Mouse (Mus musculus): ENCODE data around the gene Inpp5a.

Gene Inpp5a

DNA sequence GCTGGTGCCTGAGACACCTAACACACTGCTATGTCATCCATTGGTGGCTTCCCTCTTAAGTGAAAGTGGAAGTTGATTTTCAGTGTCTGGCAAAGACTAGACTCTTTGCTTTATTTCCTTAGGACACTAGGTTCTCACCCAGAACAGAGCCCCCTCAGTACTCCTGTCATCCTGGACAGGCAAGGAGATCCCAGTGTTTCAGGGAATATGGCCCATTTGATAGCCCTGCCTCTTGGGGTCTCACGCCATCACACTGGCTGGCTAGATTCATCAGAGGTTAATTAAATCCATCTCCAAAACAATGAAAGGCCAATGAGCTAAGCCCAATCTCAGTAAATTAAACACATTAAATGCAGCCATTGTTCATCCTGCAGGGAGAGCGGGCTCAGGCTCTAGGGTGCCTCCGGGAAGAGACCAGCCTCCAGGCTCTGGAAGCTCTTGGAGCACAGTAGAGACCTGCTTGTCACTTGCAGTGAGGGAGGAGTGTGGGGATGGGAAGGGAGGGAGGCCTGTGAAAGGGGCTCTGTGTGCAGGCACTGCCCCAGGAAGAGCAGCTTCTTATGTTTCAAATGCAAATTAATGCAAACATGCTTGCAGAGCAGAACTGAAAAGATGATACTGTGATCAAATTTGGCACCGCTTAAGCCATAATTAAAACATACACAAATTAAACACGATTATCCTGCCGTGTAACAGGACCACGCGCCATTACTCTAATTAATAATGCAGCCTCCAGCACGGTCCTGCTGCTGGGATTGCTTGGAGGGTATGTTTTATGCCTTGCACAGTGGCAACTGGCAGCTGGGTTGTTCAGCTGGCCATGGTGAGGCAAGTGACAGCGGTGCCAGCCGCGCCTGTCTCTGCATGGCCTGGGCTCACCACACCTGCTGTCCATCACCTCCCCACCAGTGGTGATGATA is 156.1 kb downstream of the Inpp5a start:
- no peak for DNase-seq

DNA sequence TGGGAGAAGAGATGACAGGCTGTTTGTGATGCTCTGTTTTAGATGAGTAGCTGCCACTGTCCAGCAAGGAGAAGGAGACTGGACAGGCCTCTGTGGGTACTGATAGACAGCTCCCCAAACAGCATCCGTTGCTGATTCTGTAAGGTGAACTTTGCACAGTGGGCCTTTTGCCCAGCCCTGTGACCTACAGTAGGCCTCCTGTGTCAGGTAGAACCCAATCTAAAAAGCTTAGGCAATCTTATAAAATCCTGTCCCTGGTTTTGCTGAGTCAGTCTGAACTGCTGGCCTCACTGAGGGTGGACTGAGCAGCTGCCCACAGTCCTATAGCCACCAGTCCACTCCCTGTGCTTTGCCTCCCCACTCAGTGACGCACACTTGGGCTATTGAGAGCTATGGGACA is 158.4 kb downstream of the Inpp5a start:
- DNase-seq, result no peak

DNA sequence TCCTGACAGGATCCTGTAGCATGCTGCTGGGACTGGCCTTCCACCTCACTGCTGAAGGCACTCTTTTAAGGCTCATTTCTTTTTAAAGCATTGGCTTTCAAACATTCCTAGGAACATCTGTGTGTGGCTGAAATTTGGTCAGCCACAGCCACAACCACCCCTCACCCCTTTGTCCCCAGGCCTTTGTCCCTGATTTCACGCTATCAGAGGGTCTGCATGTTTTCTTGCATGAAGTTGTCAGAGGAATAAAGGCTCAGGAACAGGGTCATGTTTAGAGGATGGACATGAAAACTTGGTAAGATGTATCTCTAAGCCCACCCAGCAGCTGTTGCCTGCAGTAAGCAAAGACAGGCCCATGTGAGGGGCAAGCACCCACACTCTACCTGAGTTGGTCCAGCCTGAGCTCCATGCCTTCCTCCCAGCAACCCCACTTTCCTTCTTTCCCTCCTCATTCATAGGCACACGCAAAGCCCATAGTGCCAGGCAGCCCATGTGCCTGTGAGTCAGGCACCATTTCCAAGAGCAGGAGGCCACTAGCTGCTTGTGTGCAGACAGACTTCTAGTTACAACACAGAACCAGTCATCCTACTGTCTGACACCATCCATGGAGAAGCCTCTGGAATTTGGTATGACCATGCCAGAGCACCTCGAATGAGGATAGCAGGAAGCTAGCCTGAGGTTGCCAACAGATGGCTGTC is 161.3 kb downstream of the Inpp5a start:
- DNase-seq, result no peak

DNA sequence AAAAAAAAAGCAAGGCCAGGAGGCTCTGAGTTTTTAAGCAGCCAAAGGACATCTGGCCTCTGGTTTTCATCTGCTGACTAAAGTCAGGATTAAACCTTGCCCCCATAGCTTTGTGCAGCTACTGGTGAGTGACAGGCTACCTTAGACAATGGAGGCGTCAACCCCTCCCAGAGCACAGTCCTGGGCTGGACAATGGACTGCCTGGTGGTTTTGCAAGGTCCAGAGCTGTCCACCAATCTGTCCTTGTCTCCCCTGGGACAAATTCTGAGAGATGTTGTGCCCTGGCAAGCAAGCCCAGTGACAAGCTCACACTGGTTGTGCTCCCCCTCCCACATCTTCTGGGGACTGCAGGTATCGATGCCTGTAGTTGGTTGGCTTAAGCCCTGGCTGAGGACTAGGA is 162.6 kb downstream of the Inpp5a start:
- no peak for DNase-seq

DNA sequence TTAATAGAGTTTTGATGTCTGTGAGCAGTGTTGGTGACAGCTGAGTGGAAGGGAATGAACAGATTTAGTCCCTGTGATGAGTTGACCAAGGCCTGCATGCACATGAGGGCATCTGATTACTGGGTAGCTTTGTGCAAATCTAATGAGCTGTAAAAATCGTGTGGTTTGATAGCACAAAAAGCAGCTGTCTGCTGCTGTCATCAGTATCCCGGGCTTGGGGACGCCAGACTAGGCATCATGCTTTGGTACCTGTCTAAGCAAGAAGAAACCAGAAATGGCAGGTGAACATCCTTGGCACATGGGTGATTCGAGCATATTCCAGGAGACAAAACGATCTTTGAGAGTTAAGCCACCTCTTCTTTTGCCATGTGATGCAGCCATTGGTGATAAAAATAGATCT is 167.4 kb downstream of the Inpp5a start:
- no peak for DNase-seq

DNA sequence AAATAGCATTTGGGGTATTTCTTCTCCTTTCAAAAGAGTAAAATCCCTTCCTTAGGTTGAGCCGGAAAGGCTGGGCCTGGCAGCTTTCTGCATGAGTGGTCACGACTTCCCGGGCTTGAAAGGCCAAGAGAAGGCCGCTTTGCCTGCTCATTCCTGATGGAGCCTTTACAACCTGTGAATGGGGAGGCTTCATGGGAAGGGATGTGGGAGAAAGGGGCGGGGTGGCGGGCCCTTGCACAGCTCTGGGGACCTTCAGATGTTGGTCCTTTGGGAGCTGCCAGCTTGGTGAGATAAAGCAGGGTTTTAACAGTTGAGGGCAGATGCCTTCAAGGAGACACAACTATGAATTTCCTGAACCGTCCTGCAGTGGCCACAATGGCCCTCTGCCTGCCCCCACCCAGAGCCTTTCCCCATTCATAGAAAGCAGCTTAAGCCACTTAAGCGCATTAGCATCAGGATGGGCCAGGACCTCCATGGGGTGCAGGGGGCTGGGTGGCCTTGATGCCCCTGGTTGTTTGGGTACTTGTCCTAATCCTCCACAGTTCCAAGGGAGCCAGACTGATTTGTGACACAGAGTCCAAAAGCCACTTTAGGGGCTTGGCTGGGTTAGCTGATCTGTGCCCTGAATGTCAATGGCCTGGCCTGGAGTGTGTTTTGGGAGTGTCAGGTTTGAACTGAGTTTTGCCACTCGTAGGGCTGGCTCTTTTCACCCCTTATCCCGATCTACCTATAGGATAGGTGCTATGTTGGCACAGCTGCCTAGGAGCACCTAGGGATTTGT is 168.0 kb downstream of the Inpp5a start:
- DNase-seq, result no peak

DNA sequence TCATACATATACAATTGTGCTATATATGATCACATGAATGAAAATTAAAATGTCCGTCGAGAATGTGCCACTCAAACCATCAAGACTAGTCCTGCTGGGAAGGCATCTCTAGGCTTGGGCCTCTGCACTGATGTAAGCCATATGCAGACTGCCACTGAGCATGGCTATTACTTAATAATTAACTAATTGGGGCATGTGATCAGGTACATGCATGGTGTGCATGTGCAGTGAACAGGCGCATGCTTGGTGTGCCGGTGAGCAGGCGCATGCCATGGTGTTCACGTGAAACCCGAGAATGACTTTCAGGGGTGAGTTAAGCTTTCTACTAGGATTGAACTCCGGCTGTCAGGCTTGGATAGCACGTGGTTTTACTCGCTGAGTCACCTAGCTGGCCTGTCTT is 170.8 kb downstream of the Inpp5a start:
- DNase-seq, result no peak

DNA sequence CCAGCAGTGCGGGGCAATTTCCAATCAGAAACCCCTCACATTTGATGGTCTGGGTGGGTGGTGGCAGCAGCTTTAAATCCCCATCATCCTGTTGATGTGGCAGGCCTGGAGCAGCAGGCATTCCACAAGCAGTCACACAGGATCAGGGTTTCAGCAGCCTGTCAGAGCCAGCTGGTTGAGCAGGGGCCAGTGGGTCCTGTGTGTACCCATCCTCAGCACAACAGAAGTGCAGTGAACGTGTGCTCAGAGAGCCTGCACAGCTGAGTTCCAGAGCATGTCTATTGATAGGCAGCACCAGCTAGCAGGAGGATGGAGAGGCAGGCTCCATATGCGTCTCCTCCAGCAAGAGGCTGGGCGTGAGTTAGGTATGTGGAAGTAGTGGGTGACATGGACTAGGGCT is 174.5 kb downstream of the Inpp5a start:
- DNase-seq, result no peak

DNA sequence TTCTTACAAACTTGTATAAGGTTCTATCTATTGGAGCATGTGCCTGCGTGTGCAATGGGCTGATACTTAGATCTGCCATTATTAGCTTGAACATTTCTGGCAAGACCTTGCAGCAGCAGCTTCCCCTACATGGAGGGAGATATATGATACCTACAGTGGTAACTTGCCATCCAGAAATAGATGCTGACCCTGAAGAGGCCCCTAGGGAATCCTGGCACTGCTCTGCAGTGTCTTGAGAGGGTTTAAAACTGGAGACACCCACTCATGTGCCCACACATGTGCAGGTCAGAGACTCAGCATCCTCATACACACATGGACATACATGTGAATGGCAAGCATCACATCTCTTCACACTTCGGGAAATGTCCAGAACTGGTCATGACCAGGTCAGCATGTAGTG is 175.3 kb downstream of the Inpp5a start:
- DNase-seq, result no peak

DNA sequence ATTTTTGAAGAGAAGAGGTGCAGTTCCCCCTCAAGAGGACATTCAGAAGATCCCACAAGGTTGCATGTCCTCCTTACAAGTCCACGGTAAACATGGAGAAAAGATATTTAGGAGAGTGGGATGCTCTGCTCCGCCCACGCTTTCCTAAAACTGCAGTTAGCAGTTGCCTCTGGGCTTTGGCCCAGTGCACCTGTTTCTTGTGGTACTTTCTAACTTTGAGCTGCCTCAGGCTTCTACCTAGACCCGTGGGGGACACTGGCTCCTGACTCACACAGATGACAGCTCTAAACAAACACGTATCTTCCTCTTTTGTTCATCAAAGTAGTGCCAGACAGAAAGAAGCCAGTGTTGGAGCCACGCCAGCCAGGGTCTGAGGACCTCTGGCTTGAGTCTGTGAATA is 177.1 kb downstream of the Inpp5a start:
- no peak for DNase-seq

DNA sequence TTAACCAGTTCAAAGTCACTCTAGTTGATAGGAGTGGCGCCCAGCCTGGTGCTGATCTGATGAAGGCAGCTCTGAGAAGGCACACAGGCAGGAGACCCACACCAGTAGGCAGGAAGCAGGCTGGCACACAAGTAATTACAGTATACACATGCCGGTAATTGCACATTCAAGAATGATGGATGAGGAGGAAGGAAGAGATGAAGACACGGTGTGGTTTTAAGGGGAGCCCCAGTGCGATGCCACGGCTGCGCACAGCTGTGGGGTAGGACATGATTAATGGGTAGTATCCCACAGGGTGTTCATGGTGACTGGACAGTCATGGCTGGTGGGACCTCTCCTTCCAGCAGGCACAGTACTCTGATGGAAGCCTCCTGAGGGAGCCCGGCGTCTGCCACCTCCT is 177.6 kb downstream of the Inpp5a start:
- no peak for DNase-seq

DNA sequence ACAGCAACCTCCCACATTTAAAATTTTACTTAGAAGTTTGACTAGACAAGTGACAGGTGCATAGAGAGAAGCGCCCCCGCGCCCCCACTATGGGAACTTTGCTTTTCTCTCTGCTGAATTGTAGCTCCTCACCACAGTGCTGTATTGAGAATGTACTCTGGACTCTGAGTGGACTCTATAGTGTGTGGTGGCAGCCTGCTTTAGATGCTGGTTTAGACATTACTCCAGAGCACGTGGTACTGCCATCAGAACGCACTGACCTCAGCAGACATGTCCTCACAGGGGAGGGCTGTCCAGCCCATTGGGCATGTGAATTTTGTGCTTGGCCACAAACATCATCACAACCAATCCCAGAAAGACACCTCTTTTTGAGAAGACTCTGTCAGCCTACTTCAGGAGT is 181.9 kb downstream of the Inpp5a start:
- DNase-seq, result no peak

DNA sequence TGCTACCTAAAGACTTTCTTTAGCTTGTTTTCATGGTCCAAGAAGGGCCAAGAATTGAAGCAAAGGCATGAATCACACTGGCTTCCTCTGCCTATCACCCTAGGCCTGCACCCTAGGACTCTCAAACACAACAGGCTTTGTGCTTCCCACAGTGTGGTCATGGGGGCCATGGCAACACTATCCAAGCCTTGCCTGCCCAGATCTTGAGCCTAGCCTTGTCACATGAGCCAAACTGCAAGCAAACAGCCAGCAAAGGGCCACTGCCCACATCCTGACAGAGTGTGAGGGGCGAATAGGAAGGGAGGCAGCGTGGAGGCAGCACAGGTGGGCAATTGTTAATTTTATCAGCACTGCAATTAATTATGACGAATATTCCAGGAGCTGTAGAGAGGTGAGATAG is 183.8 kb downstream of the Inpp5a start:
- DNase-seq, result no peak

DNA sequence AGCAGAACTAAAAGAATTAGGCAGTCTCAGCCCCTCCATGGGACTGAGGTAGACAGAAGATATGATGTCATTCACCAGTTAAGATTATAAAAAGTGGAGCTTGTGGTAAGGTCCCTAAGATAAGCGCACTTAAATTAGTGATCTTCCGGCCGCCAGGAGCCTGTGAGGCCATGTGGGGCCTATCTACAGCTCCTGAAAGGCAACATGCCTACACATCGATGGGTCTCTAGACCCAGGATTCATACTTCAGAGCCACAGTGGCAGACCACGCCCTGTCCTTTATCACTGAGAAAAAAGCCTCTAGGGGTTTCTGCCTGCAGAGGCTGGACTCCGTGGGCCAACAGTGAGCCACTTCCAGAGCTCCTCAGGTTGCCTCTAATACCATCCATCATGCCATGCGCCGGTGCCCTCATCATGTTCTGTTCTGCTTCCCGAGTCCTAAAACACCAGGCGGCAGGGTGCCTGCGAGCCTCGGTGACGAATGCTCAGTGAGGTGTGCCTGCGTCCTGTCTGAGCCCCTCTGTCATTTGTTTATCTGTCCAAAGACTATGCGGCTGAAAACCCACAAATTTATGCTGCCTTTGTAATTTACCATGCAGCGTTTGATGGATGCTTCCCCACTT is 187.3 kb downstream of the Inpp5a start:
- DNase-seq, result no peak

DNA sequence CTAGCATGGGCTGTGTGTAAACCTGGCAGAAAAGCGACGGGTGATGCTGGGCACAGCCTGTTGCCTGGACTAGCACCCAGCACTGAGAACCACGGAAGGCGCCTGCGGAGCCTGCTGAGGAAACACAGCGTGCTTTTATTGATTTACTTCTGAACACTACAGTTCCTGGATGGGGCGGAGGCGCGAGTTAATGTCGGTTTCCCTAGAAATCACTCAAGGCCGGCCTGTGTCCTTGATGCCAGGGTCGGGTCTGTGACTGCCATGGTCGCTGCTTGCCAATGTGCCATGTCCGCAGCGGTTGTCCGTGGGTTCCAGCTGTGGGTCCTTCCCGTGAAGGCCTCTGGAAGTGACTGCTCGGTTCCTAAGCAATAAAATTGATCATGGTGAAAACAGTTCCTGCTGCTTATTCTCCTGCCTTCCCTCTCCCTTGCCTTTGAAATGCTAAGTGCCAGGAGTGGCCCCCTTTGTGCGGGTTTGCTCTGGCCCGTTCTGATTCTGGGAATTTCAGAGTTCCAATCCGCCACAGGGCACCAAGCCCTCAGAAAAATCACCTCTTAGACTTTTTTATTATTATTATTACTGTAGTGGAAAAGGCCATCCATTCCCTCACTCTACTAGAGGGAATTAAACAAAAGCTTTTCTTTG is 190.5 kb downstream of the Inpp5a start:
- DNase-seq, result no peak

DNA sequence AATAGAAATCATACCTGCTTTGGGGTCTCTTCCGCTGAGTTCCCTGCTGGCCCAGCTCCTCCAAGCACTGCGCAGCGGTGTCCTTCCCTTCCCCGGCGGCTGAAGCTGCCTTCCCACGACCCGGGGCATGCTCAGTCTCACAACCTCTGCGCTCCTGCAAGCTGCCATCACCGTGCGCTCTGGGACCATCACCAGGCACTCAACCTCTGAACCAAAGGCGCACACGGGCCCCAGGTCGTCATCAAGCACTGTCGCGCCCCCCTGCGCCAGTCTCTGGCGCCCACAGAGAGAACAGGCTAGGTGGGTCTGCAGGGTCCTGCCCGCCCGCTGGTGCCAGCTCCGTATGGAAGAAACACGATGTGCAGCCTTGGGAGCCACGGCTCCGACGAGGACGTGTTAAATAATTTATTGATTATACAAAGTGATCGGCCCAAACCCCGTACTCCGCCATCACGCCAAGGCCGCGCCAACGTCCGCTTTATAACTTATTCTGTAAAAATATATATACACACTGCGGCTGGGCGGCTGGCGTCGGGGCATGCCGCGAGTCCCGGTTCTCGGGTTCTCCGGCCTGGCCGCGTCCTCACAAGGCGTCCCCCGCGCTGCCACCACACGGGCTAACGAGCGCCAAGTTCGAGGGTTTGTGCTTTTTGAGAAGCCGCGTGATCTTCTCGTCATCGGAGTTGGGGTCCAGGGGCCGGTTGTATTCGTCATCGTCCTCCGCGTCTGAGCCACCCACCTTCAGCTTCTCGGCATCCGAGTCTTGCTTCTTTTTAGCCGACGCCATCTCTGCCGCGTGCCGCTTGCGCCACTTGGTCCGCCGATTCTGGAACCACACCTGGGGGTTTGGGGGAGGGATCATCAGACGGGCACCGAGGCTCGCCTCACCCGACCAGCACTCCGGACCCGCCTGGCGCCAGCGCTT is 192.2 kb downstream of the Inpp5a start:
- DNase-seq, result peak; percentile 16

DNA sequence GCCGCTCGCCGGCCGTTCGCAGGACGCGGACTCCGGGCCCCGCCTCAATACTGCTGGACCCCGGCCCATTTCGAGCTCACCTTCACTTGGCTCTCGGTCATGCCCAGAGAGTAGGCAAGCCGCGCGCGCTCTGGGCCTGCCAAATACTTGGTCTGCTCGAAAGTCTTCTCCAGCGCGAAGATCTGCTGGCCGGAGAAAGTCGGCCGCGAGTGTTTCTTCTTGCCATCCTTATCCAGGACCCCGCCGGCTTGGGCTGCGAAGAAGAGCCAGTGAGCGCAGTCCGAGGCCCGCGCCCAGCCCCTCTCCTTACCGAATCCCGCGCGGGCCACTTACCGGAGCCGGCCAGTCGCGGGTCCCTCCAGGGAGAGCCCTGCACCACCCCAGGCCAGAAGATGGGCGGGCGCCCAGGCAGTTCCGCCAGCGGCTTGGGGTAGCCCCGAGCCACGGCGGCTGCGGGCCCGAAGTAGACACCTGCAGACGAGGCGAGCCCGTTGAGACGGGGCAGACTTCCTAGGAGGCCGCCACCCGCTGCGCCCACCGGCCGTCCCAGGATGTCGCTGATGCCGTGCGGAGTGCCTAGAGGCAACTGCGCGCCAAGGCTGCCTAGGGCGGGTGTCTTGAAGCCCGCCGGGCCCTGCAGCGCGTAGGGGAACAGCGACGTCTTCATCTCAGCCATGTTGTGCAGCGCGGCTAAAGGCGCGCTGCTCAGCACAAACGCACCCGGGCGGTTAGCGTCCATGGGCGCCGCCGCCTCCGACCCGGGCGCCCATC is 193.1 kb downstream of the Inpp5a start:
- DNase-seq, result peak; percentile 20

DNA sequence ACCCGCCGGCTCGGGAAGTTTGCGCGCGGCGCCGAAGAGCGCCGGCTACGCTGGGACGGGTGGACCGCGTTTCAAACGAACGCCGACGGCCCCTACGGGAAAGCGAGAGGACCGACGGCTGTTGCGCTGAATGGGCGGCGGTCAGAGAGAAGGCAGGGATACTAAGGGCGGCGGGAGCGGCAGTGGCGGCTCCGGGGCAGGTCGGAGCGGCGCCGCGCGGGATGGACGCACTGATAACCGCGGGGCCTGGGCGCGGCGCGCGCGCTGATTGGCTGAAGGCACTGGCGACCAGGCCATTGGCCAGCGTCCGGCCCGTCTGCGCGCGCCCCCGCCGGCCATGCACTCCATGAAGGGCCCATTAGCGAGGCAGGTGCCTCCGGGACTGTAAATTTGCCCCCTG is 193.7 kb downstream of the Inpp5a start, which contains the start of gene Nkx6-2:
Gene Nkx6-2 (minus strand): TSS at position 203 of the 400 bp plus-strand sequence.
- DNase-seq, result peak; percentile 22

DNA sequence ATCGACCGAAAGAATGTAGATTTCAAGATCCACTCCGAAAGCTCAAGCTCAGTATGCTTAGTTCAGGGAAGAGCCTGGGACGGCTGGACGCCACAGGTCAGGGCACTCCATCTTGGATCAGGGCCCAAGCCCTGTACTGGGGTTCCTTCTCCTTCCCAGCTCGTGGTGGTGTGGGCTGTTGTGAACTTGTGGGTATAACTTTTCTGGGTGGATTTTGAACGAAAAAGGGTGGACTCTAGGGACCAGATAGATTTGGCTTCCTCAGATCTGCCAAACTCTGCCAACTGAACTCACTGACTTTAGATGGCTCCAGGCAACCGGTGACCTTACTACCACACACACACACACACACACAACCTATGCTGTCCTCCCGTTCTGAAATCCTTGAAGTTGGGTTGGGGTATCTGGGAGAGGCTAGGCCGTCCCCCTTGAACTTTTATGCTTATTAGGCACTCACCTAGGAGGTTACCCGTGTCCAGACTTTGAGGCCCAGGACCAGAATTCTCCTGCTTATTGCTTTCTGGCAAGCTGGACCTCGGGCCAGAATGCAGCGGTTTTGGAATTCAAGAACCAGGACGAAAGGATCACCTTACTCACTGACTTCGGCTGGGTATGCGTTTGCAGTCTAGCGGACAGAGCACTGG is 194.3 kb downstream of the Inpp5a start:
- DNase-seq, result no peak
